In genomic region chr3:104741954-104742353, GRCm38 (mm10) we compare ENCODE assay signal across 29 mouse cellular contexts. TPM values are rescaled to one million over a fixed set of nuclear protein-coding genes. Genes with fewer than 3 reads are reported as not detected.
"Had no signal": no experiment of that assay in that cellular context is flagged by ENCODE, and none has a peak within 500 bp of the region (broad histone marks: within the 10 kb centered on the region; RNA-seq: fewer than 3 reads in every experiment).

No protein-coding gene starts in this region.

- ATAC-seq: forebrain, embryonic 16.5 days; hindbrain, embryonic 16.5 days; inflammation-experienced regulatory T-cells, adult 6 months had no signal

- H3K36me3 ChIP-seq: heart, embryonic 10.5 days; heart, embryonic 12.5 days; hindbrain, embryonic 10.5 days; hindbrain, embryonic 12.5 days; kidney, embryonic 15.5 days; limb, embryonic 13.5 days; limb, embryonic 15.5 days had no signal

- H3K4me3 ChIP-seq: gastrocnemius, adult 2 months; heart, embryonic 10.5 days; heart, embryonic 12.5 days; hindbrain, embryonic 10.5 days; hindbrain, embryonic 12.5 days; kidney, embryonic 15.5 days; limb, embryonic 13.5 days; limb, embryonic 15.5 days had no signal

- H3K27ac ChIP-seq: gastrocnemius, adult 2 months; heart, embryonic 10.5 days; hindbrain, embryonic 10.5 days; hindbrain, embryonic 12.5 days; hindbrain, embryonic 14.5 days; kidney, embryonic 15.5 days; kidney, postnatal 0 days; limb, embryonic 13.5 days; limb, embryonic 15.5 days had no signal

- H3K27me3 ChIP-seq: heart, embryonic 12.5 days; hindbrain, embryonic 12.5 days; kidney, embryonic 15.5 days; limb, embryonic 13.5 days; limb, embryonic 15.5 days had no signal

- H3K9ac ChIP-seq: heart, embryonic 12.5 days; hindbrain, embryonic 12.5 days; hindbrain, embryonic 14.5 days; kidney, embryonic 15.5 days; limb, embryonic 13.5 days; limb, embryonic 15.5 days had no signal

- H3K9me3 ChIP-seq: heart, embryonic 10.5 days; heart, embryonic 12.5 days; hindbrain, embryonic 10.5 days; hindbrain, embryonic 12.5 days; kidney, embryonic 15.5 days; limb, embryonic 13.5 days; limb, embryonic 15.5 days had no signal

- H3K4me1 ChIP-seq: heart, embryonic 10.5 days; heart, embryonic 12.5 days; hindbrain, embryonic 10.5 days; hindbrain, embryonic 12.5 days; kidney, embryonic 15.5 days; limb, embryonic 13.5 days; limb, embryonic 15.5 days had no signal

- H3K4me2 ChIP-seq: heart, embryonic 12.5 days; hindbrain, embryonic 12.5 days; hindbrain, embryonic 14.5 days; kidney, embryonic 15.5 days; limb, embryonic 13.5 days; limb, embryonic 15.5 days had no signal

- DNase-seq: gastrocnemius, adult 2 months; gastrocnemius, postnatal 10 days; gastrocnemius, postnatal 25 days; heart, adult 18-20 months; heart, postnatal 10 days; heart, postnatal 4 days; kidney, adult 11 months; kidney, adult 2 months; kidney, adult 9 months; kidney, postnatal 25 days; kidney, postnatal 4 days; layer of hippocampus, adult 9-11 months; layer of hippocampus, postnatal 36 days; left cerebral cortex, postnatal 4 days had no signal

RNA-seq across cellular contexts. Expression of gene Ppm1j, which starts 38.9 kb away (rescaled TPM):
- total RNA-seq: granulocyte monocyte progenitor cell, adult 5-6 weeks had no signal

RNA-seq across cellular contexts. Expression of gene Fam19a3, which starts 39.7 kb away (rescaled TPM):
- total RNA-seq: granulocyte monocyte progenitor cell, adult 5-6 weeks; layer of hippocampus, adult 18-20 months; layer of hippocampus, postnatal 36 days; left cerebral cortex, postnatal 10 days had no signal

RNA-seq across cellular contexts. Expression of gene Rhoc, which starts 46.2 kb away (rescaled TPM):
- total RNA-seq: granulocyte monocyte progenitor cell, adult 5-6 weeks had no signal
